Mouse (Mus musculus) layer of hippocampus, adult 9-11 months (tissue): Measurements from ENCODE around the gene Tldc2.

Experiments
- DNase-seq: peaks from one replicate; pipeline ENCODE4 v3.0.0; 2022

The Tldc2 gene

DNA sequence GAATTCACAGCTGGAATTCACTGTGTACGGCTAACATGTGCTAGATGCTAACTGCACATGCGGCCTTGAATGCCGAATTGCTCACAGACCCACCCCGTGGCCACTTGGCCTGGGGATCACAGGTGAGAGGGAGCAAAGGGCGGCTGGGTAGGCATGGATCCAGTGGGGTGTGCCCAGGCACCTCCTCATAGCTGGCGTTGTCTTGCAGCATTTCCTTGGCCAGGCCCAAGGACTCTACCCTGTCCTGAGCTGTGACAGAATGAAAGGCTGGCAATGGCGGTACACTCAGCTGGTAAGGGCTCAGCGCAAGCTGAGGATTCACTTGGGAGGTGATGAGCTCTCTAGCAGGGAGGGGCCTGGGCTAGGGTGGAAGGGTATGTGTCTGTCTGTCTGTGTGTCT is at the start of gene Tldc2:
Tldc2 (plus strand) TSS at position 260 of the 400 bp plus-strand sequence.
- no peak for DNase-seq

- no peak for DNase-seq
Measured at GRCm38 (mm10) chr2:157037303-157037702, 49.6 kb upstream of the Tldc2 start.

- DNase-seq = no peak
Measured at GRCm38 (mm10) chr2:157039900-157040648, 46.8 kb upstream of the Tldc2 start.

DNA sequence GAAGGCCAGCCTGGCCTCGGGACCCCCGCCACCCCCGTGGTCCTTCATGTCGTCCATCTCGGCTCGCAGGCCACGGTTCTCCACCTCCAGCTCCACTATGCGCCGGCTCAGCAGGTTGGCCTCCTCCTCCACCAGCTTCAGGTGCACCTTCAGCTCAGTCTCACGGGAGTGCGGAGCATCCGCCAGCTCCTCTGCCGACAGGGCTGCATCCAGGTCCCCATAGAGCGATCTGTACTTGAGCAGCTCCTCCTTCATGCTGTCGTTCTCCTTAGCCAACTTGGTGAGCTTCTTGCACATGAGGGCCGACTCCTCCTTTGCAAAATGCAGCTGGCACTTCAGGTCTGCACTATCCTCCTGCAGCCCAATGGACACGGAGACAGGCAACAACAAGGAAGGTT is 46.2 kb upstream of the Tldc2 start:
- DNase-seq = no peak

DNA sequence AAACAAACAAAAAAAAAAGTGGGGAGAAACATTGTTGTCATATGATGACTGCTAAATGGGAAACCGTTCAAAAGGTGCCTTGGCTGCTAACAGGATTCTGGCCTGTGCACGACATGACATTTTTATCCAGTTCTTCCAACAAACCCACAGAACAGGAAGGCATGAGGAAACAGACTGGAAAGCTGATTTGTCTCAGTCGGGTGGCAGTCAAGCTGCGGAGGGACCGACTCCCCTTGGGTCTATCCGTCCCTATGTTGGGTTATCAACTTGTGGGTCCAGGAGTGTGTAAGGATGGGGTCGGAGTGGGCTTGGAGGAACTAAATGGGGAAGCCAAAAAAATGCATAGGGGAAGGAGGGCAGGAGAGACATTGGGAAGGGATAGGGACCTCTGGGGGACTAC is 45.4 kb upstream of the Tldc2 start:
- no peak for DNase-seq

DNA sequence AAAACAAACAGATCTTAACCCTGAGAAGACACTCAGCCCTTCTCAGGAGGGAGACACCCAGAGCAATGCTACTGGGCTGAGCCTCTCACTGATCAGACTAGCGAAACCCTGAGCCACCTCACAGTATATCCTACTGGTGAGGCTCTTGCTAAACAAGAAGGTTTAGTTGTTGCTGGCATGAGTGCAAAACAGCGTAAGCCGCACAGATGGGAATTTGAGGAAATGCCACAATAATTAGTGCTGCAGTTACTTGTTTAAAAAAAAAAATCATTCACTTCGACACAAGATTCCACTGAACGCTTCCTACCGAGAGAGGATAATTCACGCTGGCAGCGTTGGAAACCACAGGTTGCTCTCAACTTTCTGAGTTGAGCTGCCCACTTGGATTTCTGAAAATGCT is 43.3 kb upstream of the Tldc2 start:
- peak; percentile 63 for DNase-seq

DNA sequence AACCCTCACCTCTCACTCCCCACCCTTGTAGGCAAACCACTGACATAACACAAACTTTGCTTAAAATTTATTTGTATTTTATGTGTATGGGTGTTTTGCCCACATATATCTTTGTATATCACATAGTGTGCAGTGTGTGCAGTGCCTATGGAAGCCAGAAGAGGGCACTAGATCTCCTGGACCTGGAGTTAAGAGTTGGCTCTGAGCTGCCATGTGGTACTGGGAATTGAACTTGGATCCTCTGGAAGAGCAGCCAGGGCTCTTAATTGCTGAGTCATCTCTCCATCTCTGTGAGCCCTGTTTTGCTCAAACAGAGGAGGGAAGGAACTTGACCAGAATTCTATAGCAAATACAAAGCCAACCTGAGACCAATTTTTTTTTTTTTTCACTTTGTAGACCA is 42.9 kb upstream of the Tldc2 start:
- no peak for DNase-seq

DNA sequence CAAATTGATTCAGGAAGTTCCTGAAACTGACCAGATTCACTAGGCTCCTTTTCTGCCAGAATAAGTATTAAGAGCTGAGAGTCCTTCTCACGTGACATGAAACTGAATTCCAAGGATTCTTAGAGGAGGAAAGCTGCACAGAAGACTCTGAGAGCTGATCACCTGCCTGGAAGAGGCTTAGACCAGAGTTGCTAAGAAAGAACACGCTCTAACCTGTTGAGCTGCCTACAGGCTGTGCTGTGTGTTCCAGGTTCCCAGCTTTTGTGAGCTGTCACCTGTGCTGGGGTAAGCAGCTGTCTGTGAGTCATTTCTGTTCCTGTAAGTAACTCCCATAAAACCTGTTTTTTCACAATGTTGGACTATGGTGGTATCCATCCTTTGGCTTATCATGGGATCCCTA is 40.9 kb upstream of the Tldc2 start:
- no peak for DNase-seq

- no peak for DNase-seq
Measured at GRCm38 (mm10) chr2:157046956-157047355, 39.9 kb upstream of the Tldc2 start.

DNA sequence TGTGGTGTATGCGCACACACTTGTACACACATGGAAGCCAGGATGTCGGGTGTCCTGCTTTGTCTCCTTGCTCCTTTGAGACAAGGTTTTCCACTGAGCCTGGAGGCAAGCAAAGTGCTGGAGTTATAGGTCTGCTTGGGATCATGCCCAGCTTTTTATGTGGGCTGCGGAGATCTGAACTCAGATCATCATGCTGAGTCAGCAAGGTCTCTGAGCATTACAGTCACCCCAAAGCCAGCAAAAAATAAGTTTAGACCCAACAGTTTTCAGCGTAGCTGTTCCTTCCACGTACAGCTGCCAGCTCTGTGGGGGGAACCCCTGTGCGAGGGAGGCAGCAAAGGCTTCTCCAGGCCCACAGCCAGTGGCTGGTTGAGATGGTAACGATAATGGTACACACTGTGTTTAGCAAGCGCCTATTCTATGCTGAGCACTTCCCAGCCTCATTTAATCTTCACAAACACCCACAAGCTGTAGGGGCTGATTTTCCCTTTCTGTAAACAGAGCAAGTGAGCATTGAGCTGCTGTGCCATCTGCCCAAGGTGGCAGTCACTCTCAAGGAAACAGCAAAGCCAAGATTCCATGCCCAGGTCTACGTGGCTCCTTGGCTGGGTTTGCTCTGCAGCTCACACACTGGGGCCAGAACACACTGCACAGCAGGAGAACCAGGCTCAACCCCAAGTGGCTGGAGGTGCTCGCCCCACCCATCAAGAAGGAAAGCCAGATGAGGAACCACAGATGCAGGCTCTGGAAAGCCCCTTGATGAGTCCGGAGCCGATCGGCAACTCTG is 38.3 kb upstream of the Tldc2 start:
- peak; percentile 89 for DNase-seq

- peak; percentile 85 for DNase-seq
Measured at GRCm38 (mm10) chr2:157049831-157050243, 37.0 kb upstream of the Tldc2 start.

GRCm38 (mm10) chr2:157052448-157052847 is 34.4 kb upstream of the Tldc2 start:
- no peak for DNase-seq

- DNase-seq = no peak
Measured at GRCm38 (mm10) chr2:157053124-157053523, 33.7 kb upstream of the Tldc2 start.

GRCm38 (mm10) chr2:157053787-157054186 is 33.1 kb upstream of the Tldc2 start:
- DNase-seq = no peak

GRCm38 (mm10) chr2:157054297-157054696 is 32.6 kb upstream of the Tldc2 start:
- DNase-seq = no peak

DNA sequence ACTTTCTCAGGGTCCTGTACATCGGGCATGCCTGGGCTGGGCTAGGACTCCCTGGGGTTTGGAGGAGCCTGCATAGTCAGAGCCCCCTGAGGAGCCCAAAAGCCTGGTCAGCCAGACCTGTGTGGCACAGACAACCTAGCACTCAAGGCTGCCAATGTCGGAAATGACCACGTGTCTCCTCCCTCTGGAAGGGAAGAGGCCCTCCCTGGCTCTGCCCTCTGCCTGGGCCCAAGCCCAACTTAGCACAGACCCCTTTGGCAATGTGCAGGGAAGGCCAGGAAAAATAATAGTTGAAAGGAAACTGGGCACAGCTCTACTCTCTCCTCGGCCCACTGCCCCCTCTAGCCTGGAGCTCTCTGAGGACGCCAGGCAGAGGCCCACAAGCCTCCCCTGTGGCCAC is 32.0 kb upstream of the Tldc2 start:
- peak; percentile 70 for DNase-seq

- DNase-seq = no peak
Measured at GRCm38 (mm10) chr2:157055721-157056120, 31.1 kb upstream of the Tldc2 start.

DNA sequence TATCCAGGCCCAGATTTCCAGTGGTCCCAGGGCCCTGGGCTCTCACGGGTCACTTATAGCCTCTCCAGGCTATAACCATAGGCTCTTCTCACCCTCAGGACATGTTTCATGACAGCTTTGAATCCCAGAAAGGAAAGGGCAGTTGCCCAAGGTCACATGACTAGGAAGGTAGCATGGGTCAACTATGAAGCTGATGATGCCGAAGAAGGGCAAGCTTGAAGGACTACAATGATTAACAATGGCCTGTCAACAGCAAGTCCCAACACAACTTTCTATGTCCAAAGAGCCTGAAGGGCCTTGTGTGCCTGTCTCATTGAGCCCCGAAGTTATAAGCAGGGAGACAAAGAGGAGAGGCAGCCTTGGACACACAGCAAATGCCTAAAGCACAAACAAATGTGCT is 29.7 kb upstream of the Tldc2 start:
- DNase-seq = no peak

DNA sequence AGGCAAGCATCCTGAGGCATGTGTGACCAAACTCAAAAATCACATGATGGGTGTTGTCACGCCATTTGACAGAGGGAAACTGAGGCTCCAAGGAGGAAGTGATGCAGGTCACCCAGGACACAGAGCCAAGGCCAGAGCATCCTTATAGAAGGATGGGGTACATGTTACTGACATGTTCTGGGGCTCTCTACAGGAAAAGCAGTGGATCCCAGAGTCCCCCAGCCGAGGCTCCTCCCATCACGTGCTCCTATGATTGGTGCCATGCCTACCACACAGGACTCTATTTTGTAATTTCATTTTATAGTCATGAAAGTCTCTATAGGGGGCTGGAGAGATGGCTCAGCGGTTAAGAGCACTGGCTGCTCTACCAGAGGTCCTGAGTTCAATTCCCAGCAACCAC is 29.1 kb upstream of the Tldc2 start:
- no peak for DNase-seq

- peak; percentile 94 for DNase-seq
Measured at GRCm38 (mm10) chr2:157058342-157058998, 28.4 kb upstream of the Tldc2 start.

- DNase-seq = no peak
Measured at GRCm38 (mm10) chr2:157059166-157059565, 27.7 kb upstream of the Tldc2 start.

DNA sequence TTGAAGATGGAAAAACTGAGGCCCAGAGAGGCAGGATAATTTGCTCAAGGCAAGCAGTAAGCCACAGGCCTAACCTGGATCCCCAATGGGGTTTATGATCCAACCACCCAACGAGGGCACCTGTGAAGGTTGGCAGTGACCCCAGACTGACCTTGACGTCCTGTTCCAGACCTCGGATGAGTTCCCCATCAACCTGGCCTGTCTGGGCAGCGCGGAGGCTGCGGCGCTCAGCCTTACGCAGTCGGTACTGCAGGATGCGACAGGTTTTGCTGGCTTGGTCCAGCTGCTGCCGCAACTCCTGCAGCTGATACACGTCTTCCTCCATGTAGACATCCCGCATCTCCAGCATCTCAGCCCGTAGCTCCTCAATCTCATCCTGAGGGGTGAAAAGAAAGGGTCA is 26.8 kb upstream of the Tldc2 start:
- DNase-seq = no peak

DNA sequence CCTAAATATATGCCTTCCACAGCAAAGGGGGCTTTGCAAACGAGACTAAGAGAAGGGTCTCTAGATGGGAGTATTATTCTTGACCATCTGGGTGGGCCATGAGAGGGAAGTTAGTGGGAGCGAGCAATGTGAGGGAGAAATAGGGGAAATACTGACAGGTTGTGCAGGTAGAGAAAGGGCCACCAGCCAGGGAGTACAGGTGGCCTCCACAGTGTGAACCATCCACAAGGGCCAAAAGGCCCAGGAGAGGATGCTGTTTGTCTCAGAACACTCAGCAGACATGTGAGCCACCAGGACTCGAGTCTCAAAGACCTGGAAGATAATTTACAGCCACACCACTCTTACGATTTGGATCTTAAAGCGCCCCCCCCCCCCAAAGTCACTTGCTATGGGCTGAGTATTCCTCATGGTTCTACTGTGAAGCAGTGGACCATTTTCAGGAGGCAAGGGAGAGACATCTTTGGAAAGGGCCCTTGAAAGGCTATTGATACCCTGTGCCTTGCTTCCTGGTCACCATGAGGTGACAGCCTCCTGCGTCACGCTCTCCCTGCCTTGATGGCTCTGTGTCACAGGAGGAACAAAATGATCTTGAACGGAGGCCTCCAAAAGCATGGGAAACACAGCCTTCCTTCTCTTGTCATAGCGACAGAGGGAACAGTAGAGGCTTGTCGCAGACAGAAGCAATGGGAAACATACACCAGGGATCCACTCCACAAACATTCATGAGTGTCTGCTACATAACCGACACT is 26.1 kb upstream of the Tldc2 start:
- DNase-seq = no peak
